Mouse (Mus musculus) heart, adult 2 months (tissue): ENCODE results near the gene Smim15.

Source experiments
- CTCF ChIP-seq: fragments of 200-600 bp; IDR thresholded peaks from 2 replicates; pipeline ENCODE4 v1.8.1; 2022; ENCODE audit warnings: antibody characterized with exemption, mild to moderate bottlenecking, moderate library complexity
- POLR2A ChIP-seq: fragments of 200-500 bp; IDR thresholded peaks from 2 replicates; pipeline ENCODE4 v1.6.1; 2011; ENCODE audit warnings: mild to moderate bottlenecking, low read depth, low read length, control low read depth; ENCODE audit not compliant: insufficient read depth

DNA sequence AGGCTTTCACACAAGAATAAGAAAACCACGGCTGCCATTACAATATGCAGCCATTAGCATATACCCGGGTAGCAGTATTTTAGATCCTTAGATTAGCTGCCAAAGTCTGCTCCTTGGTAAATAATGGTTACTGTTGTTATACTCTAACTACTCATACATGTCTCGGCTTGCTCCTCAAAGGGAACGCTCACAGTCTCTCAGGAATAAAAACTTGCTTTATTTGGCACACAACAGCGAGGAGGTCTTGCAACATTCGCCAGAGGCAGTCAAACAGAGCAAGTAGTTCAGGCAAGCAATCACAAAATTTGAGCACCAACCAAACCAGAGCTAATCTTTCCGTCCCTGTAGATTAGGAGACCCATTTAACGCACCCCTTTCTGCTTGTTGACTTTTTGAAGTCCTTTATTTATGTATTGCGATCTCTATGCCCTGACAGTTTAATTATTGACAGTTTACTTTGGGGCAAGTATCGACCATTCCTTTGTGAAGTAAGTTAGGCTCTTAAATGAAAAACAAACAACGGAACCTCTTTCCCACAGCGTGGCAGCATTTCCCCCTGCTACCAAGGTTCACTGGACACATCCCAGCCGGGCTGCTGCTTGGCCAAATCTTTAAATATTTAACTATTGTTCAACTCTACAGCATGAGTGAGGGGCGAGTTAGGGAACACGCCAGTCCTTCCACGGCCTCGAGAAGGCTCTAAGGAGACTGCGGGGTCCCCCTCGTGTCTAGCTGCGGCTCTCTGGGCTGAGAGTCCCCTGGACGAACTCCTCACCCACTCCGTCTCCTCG is 620 bp upstream of the Smim15 start:
- TF ChIP-seq CTCF: peak; percentile 27
- no peak for TF ChIP-seq POLR2A
